Mouse (Mus musculus): ENCODE data around the gene Igsf11. TPM values are rescaled to one million over a fixed set of nuclear protein-coding genes. Genes with fewer than 3 reads are reported as not detected.

Gene Igsf11
- polyA plus RNA-seq, 1 experiment from 2014 or later, result 3.6 TPM

DNA sequence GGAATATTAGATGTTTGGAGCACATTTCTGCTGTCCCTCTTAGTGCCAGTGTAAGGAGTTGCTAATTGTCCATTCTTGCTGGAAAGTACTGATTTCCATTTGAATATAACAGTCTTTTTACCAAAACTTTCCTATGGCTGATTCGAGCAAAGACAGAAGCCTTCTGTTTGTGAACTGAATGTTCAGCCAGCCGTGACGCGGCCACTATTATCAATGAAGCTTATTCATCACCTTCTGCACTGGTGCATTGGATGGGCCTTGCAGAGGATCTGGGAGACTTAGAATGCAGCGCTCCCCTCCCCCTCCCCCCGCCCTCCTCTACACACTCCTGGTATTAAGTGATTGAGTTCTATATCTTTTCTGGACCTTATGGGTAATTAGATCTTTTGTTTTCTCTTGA lies 48.8 kb downstream of the Igsf11 start:
- ATAC-seq, result peak; percentile 85
- Histone ChIP-seq H3K9ac (no peak overlapping the region), H3K27ac (peak overlapping the region; percentile 74), H3K4me1 (peaks cover 46% of the 10 kb centered on the region), H3K4me2 (no peak overlapping the region; the same call in 1 of the 2 replicates), H3K4me3 (no peak overlapping the region), H3K27me3 (no peaks in the 10 kb centered on the region), H3K9me3 (replicated peaks) (no peaks in the 10 kb centered on the region), H3K36me3 (ENCODE audit: poor library complexity, severe bottlenecking) (no peaks in the 10 kb centered on the region)
- 5% methylated on average over 6 of the region's 6 CpGs for WGBS

DNA sequence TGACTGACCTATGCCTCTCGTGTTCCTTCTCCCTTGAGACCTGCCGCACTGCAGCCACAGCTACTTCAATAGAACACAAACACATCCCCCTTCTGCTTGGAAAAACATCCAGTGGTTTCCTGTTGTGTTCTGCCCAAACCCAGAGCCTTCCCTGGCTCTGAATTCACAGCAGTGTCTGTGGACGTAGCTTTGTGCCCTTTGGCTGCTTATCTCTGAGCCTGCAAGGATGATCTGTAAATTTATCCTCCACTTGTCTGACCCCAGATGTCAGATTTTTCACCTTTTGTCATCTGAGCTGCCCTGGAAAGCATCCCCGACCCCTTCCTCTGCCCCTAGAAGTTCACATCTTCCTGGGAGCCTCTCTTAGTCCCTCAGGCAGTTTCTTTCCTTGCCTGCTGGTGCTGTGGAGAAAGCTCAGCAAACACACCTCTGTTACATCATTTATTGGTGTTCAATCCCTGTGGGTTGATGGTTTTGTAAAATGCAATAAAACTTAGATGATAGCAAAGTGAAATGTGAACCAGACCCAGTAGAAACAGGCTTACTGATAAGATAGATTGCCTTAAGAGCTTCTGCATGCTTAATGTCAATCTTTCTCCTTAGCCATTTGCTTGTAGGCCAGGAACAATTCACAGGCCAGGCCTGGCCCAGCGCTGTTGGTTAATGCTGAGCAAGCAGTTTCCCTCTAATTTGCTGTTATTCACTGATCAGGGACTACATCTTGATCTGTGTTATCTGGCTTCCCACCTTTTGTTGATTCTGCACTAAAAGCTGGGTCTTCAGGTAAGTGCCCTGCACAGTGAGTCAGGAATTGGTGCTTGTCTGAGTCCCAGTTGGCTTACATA lies 51.5 kb downstream of the Igsf11 start:
- Histone ChIP-seq H3K27ac (peak overlapping the region; percentile 35), H3K9ac (no peak overlapping the region)

DNA sequence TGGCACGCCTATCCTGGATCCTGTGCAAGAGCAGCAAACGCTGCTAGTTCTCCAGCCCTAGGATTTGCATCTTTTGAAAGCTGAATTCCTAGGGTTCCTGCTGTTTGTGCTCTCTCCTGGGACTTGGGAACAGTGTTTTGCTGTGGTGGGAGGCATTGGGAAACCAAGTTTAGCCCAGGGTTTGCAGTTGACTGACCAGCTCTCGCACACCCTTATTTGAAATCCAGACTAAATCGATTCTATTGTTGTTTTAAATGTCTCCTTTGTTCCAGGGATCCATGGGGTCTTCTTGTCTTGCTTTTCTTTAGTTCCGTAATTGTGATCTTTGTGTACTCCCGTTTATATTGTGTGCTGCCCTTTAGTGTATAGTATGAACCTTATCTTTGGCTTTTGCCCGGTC lies 52.6 kb downstream of the Igsf11 start:
- Histone ChIP-seq H3K4me1 (peaks cover 79% of the 10 kb centered on the region), H3K27ac (peak overlapping the region; percentile 51), H3K4me3 (no peak overlapping the region), H3K9me3 (replicated peaks) (no peaks in the 10 kb centered on the region), H3K36me3 (ENCODE audit: poor library complexity, severe bottlenecking) (no peaks in the 10 kb centered on the region), H3K4me2 (no peak overlapping the region), H3K27me3 (no peaks in the 10 kb centered on the region), H3K9ac (no peak overlapping the region)
- no peak for ATAC-seq
- WGBS, result 37% methylated on average over 7 of the region's 7 CpGs

More for the DNA sequence above, 51.5 kb downstream of the Igsf11 start:
- no peak overlapping the region for H3K4me2 ChIP-seq
- peaks cover 71% of the 10 kb centered on the region for H3K4me1 ChIP-seq
- no peaks in the 10 kb centered on the region for H3K9me3 ChIP-seq (replicated peaks)
- 60% methylated on average over 5 of the region's 5 CpGs for WGBS
- H3K27me3 ChIP-seq, result no peaks in the 10 kb centered on the region
- no peak for ATAC-seq
- H3K4me3 ChIP-seq, result no peak overlapping the region
- no peaks in the 10 kb centered on the region for H3K36me3 ChIP-seq (ENCODE audit: poor library complexity, severe bottlenecking)

DNA sequence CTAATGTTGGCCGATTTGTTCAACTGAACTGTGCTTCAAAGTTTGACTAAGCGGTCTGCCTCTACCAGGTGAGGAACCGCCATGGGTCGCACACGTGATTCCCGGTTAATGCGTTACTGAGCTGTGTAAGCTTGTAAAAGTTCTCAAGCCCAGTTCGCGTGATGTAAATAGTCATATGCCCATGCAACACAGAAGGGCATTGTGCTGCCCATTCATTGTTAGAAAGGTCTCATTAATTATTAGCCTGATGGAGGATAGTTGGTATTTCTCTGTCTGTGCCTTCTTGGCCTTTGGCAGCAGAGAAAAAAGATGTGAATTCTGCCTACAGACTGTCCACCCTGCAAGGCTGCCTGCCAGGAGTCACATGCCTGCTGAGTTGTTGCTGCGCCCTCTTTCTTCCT lies 53.1 kb downstream of the Igsf11 start:
- Histone ChIP-seq H3K9ac (no peak overlapping the region), H3K27me3 (no peaks in the 10 kb centered on the region), H3K4me1 (peaks cover 76% of the 10 kb centered on the region), H3K36me3 (ENCODE audit: poor library complexity, severe bottlenecking) (no peaks in the 10 kb centered on the region), H3K9me3 (replicated peaks) (no peaks in the 10 kb centered on the region), H3K4me3 (no peak overlapping the region), H3K27ac (peak overlapping the region; percentile 78), H3K4me2 (no peak overlapping the region)
- 76% methylated on average over 10 of the region's 10 CpGs for WGBS
- no peak for ATAC-seq

DNA sequence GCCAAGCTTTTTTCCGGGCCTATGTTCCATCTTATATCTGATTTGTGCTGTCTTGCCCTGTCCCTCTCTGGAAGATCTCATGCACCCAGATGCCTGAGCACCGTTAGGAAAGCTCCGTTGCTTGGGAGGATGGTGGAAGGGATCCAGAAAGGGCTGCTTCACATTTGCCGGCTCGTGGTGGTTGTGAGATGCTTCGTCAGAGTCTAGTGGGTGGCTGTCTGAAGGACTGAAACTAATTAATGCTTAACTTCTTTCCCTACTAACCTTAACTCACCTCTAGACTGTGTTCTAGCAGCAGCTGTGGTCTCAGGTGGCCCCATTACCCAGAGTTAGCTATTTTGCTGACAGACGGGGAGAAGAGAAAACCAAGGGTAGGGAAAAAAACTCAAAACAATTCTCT lies 54.0 kb downstream of the Igsf11 start:
- 59% methylated on average over 7 of the region's 7 CpGs for WGBS
- peaks cover 72% of the 10 kb centered on the region for H3K4me1 ChIP-seq

DNA sequence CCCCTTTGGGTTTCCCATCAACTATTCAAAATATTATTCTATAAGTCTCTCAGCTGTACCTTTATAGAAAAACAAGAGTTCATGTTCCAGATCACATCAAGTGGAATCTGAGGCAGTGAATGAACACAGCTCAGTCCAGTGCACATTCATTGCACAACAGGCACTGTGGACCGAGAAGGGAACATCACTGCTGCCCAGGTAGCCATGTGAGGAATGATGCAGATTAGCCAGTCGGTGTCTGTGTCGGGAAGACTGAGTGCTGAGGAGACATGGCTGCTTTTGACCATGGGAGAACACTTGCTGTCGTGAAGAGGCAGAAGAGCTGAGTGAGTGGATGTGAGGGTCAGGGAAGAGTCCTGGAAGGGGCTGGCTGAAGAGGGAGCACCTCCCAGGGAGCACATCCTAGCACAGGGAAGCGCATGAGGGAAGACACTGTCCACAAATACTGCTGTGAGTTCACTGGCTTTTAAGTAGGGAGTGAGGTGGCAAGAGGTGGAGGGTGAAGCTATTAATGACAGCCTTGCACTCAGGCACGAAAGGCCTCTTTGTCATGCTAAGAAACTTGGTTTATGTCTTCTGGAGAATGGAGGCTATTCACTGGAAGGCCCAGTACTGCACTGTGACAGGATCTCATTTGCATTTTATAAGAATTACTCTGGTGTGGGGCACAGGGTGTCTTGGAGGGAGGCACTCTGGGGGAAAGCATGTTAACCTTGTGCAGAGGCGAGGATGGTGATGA lies 54.8 kb downstream of the Igsf11 start:
- H3K27ac ChIP-seq, result peak overlapping the region; percentile 78
- no peaks in the 10 kb centered on the region for H3K9me3 ChIP-seq (replicated peaks)
- 36% methylated on average over 7 of the region's 7 CpGs for WGBS

More for the DNA sequence above, 54.0 kb downstream of the Igsf11 start:
- Histone ChIP-seq H3K27ac (peak overlapping the region; percentile 78), H3K9ac (no peak overlapping the region), H3K4me2 (no peak overlapping the region), H3K27me3 (no peaks in the 10 kb centered on the region), H3K9me3 (replicated peaks) (no peaks in the 10 kb centered on the region), H3K36me3 (ENCODE audit: poor library complexity, severe bottlenecking) (no peaks in the 10 kb centered on the region), H3K4me3 (no peak overlapping the region)
- no peak for ATAC-seq

DNA sequence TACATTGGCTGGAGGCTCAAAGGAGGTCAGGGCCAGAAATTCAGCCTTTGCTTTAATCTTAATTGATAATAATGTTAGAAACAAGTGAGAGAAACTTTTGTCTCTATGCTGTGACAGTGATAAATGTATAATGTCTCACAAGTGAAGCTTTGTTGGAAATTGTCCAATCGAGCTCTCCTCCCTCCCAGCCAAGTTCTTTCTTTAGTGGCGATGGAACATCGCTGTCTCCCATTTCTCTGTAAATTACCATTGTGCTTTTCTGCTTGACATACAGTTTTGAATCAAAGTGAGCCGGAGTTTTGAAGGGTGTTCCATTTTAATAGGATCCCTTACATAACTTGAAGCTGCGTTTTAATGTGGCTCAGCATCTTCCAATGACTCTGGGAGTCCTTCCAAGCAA lies 56.0 kb downstream of the Igsf11 start:
- H3K27me3 ChIP-seq, result no peaks in the 10 kb centered on the region
- no peaks in the 10 kb centered on the region for H3K9me3 ChIP-seq (replicated peaks)
- 38% methylated on average over 5 of the region's 5 CpGs for whole genome bisulfite sequencing
- ATAC-seq, result no peak
- no peaks in the 10 kb centered on the region for H3K36me3 ChIP-seq (ENCODE audit: poor library complexity, severe bottlenecking)
- no peak overlapping the region for H3K4me2 ChIP-seq
- H3K4me3 ChIP-seq, result no peak overlapping the region
- H3K9ac ChIP-seq, result no peak overlapping the region
- peak overlapping the region; percentile 75 for H3K27ac ChIP-seq
- peaks cover 70% of the 10 kb centered on the region for H3K4me1 ChIP-seq

More for the DNA sequence above, 54.8 kb downstream of the Igsf11 start:
- no peak overlapping the region for H3K4me2 ChIP-seq
- H3K27me3 ChIP-seq, result no peaks in the 10 kb centered on the region
- no peak overlapping the region for H3K4me3 ChIP-seq
- H3K4me1 ChIP-seq, result peaks cover 68% of the 10 kb centered on the region
- ATAC-seq, result peak; percentile 91
- H3K9ac ChIP-seq, result no peak overlapping the region
- no peaks in the 10 kb centered on the region for H3K36me3 ChIP-seq (ENCODE audit: poor library complexity, severe bottlenecking)

DNA sequence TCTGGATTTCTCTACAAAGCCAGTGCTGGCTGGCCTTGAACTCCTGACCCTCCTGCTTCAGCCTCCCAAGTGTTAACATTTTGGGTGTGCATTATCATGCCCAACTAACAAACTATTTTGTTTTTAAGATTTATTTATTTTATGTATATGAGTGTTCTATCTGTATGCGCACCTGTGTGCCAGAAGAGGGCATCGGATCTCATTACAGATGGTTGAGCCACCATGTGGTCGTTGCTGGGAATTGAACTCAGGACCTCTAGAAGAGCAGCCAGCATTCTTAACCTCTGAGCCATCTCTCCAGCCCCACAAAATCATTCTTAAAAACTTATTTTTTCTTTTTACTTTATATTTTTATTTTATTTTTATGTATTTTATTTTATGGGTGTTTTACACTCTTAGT lies 60.4 kb downstream of the Igsf11 start:
- H3K4me1 ChIP-seq, result peaks cover 46% of the 10 kb centered on the region
- no peak overlapping the region for H3K9ac ChIP-seq
- no peaks in the 10 kb centered on the region for H3K27me3 ChIP-seq
- H3K9me3 ChIP-seq (replicated peaks), result no peaks in the 10 kb centered on the region
- no peak for ATAC-seq
- 94% methylated on average over 3 of the region's 3 CpGs for WGBS
- no peak overlapping the region for H3K4me3 ChIP-seq
- H3K4me2 ChIP-seq, result no peak overlapping the region
- no peak overlapping the region for H3K27ac ChIP-seq
- H3K36me3 ChIP-seq (ENCODE audit: poor library complexity, severe bottlenecking), result peaks cover 3% of the 10 kb centered on the region; the same call in 1 of the 2 replicates

DNA sequence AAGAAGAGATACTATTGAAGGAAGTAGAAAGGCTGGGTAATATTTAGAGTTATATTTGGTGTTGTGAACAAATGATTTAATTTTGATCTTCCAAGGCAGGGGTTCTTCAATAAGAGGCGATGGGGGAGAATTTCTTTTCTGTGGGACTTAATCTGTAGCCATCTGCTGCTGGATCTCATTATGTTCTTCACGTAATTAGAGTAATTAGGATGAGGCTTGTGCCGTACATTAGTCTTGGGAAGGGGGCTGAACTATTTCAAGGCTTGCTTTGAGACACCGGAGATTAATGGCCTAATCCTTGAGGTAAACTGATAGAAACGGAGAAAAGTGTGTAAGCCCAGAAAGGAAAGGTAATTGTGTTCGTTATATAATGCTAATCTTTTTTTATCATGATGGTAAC lies 61.4 kb downstream of the Igsf11 start:
- Histone ChIP-seq H3K9ac (no peak overlapping the region), H3K9me3 (replicated peaks) (no peaks in the 10 kb centered on the region), H3K4me3 (no peak overlapping the region), H3K27ac (peak overlapping the region; percentile 66), H3K4me2 (no peak overlapping the region), H3K4me1 (peaks cover 44% of the 10 kb centered on the region), H3K27me3 (no peaks in the 10 kb centered on the region), H3K36me3 (ENCODE audit: poor library complexity, severe bottlenecking) (peaks cover 6% of the 10 kb centered on the region; the same call in 1 of the 2 replicates)
- 14% methylated on average over 6 of the region's 6 CpGs for WGBS
- ATAC-seq, result peak; percentile 50; the same call in 1 of the 2 replicates

DNA sequence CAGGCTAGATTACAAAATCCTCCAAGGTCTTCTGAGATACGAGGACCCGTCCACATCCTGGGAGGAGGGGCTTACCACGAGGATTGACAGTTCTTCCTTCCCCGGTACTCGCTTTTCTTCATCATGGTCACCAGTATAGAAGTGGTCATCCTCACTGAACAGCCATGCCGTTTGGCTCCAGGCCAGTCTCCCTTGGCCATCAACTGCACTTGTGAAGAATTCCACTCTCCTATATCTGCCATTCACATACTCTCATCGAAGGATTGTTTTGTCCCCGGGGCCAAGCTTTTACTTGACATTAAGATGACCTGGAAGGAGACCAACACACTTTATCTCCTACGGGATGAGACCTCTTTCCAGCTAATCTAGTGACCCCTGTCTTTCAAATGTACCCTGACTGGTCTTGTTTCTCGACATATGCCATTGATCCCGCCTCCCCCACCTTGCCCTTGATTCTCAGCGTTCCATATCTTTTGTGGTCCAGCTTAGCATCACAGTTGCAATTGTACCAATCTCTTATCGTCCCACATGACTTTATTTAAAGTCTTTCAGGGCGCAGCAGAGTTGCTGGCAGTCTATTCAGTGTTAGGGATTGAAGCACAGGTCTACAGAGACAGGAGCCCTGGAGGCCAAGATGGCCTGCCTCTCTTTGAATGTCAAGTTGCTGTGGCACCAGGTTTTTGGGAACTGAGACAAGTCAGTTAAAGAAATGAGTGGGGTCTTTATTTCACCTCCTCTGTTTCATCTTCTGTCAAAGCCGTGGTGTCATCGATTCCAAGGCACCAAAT lies 62.2 kb downstream of the Igsf11 start:
- Histone ChIP-seq H3K27me3 (no peaks in the 10 kb centered on the region), H3K4me2 (no peak overlapping the region), H3K4me1 (peaks cover 40% of the 10 kb centered on the region), H3K27ac (peak overlapping the region; percentile 66), H3K4me3 (no peak overlapping the region), H3K9me3 (replicated peaks) (no peaks in the 10 kb centered on the region), H3K9ac (no peak overlapping the region), H3K36me3 (ENCODE audit: poor library complexity, severe bottlenecking) (peaks cover 6% of the 10 kb centered on the region; the same call in 1 of the 2 replicates)
- ATAC-seq, result peak; percentile 59; the same call in 1 of the 2 replicates
- 85% methylated on average over 16 of the region's 16 CpGs for WGBS

DNA sequence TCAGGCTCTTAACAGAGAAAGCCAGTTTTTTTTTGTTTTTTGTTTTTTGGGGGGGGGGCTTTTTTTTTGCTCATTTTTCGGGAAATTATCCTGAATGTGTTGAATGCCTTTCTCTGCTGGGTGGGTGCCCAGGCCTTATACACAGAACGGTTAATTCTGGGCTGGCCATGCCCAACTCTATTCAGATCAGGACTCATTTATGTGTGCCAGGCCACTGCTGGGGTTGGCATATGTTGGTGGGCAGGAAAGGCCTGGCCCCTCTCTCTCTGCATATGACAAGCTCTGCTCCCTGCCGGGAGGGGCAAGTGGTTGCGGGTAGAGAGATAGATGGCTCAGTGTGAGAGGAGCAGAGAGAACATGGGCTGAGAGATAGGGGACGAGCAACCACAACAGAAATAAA lies 62.8 kb downstream of the Igsf11 start:
- H3K36me3 ChIP-seq (ENCODE audit: poor library complexity, severe bottlenecking), result peaks cover 6% of the 10 kb centered on the region; the same call in 1 of the 2 replicates
- no peaks in the 10 kb centered on the region for H3K27me3 ChIP-seq
- peaks cover 42% of the 10 kb centered on the region for H3K4me1 ChIP-seq
- WGBS, result 66% methylated on average over 5 of the region's 5 CpGs
- H3K4me2 ChIP-seq, result no peak overlapping the region
- ATAC-seq, result peak; percentile 93
- peak overlapping the region; percentile 4; the same call in 1 of the 2 replicates for H3K27ac ChIP-seq
- no peak overlapping the region for H3K4me3 ChIP-seq
- no peaks in the 10 kb centered on the region for H3K9me3 ChIP-seq (replicated peaks)
- no peak overlapping the region for H3K9ac ChIP-seq
